In the genomic region with DNA sequence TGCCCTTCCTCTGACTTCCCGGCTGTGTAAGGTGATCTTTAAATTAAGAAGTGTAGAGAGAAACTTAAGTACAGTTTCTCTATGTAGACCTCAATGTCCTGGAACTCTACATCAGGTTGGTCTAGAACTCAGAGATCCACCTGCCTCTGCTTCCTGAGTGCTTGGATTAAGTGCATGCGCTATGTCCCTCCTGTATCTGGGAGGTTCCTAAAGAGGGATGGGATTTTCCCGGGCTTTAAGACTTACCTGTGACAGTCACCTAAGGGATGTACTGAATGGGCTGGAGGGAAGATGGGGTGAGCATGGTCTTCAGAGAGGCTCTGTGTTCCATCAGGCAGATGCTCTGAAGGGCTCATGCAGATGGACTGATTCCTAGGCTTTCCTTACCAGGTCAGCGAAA, we compare ENCODE assay signal across 8 mouse cellular contexts. TPM values are rescaled to one million over a fixed set of nuclear protein-coding genes. Genes with fewer than 3 reads are reported as not detected.
DNase-seq lines count a peak whose midpoint lies in the region; ATAC-seq and TF ChIP-seq lines count a peak whose summit lies in the region.

No protein-coding gene starts in this region.

- WGBS in heart, embryonic 10.5 days = 39% methylated on average over 4 of the region's 4 CpGs
- WGBS in forebrain, postnatal 0 days = 34% methylated on average over 4 of the region's 4 CpGs
- 26% methylated on average over 4 of the region's 4 CpGs for WGBS in liver, postnatal 0 days (ENCODE audit: insufficient replicate concordance)

- DNase-seq in heart, embryonic 10.5 days (ENCODE audit: low spot score) = no peak
- no peak for DNase-seq in heart, postnatal 25 days (ENCODE audit: low spot score)
- no peak for DNase-seq in forebrain, postnatal 0 days
- DNase-seq in liver, postnatal 0 days = no peak
- DNase-seq in frontal cortex, postnatal 14 days (ENCODE audit: low spot score in 2 of 2) = no peak
- no peak for DNase-seq in right cerebral cortex, adult 18-20 months
- no peak for DNase-seq in Muller cell, postnatal 12 days (ENCODE audit: inconsistent ontology term)

- H3K36me3 ChIP-seq in heart, embryonic 10.5 days = peaks cover 43% of the 10 kb centered on the region
- H3K36me3 ChIP-seq in E14TG2a.4 (ENCODE audit: insufficient read depth, low read length) = peaks cover 56% of the 10 kb centered on the region
- H3K36me3 ChIP-seq in forebrain, postnatal 0 days (ENCODE audit: insufficient read depth) = peaks cover 26% of the 10 kb centered on the region
- peaks cover 37% of the 10 kb centered on the region for H3K36me3 ChIP-seq in liver, postnatal 0 days (replicated peaks; ENCODE audit: insufficient read depth, low read length)

- TF ChIP-seq EP300 in liver, postnatal 0 days (IDR thresholded peaks at IDR 0.05; ENCODE audit: low read depth) = no peak

- H3K9me3 ChIP-seq in heart, embryonic 10.5 days = no peaks in the 10 kb centered on the region
- H3K9me3 ChIP-seq in E14TG2a.4 (ENCODE audit: low read length) = no peaks in the 10 kb centered on the region
- H3K9me3 ChIP-seq in forebrain, postnatal 0 days (ENCODE audit: low read length) = no peaks in the 10 kb centered on the region
- no peaks in the 10 kb centered on the region for H3K9me3 ChIP-seq in liver, postnatal 0 days (ENCODE audit: low read length)

- peak overlapping the region; percentile 91 for H3K9ac ChIP-seq in forebrain, postnatal 0 days
- H3K9ac ChIP-seq in liver, postnatal 0 days (replicated peaks) = peak overlapping the region; percentile 96

- peak overlapping the region; percentile 98 for H3K27ac ChIP-seq in heart, embryonic 10.5 days
- H3K27ac ChIP-seq in forebrain, postnatal 0 days (ENCODE audit: low read depth, low read length) = no peak overlapping the region
- peak overlapping the region; percentile 93 for H3K27ac ChIP-seq in liver, postnatal 0 days (ENCODE audit: low read depth)

- no peak for ATAC-seq in forebrain, postnatal 0 days
- ATAC-seq in liver, postnatal 0 days = no peak

- peaks cover 9% of the 10 kb centered on the region; the same call in 1 of the 2 replicates for H3K27me3 ChIP-seq in heart, embryonic 10.5 days (ENCODE audit: insufficient read depth, poor library complexity, severe bottlenecking)
- H3K27me3 ChIP-seq in E14TG2a.4 (ENCODE audit: insufficient read depth, low read length) = no peaks in the 10 kb centered on the region
- H3K27me3 ChIP-seq in forebrain, postnatal 0 days (ENCODE audit: insufficient read depth, low read length) = no peaks in the 10 kb centered on the region
- no peaks in the 10 kb centered on the region for H3K27me3 ChIP-seq in liver, postnatal 0 days (ENCODE audit: insufficient read depth, low read length)

- H3K4me3 ChIP-seq in heart, embryonic 10.5 days = peak overlapping the region; percentile 91
- peak overlapping the region; percentile 91 for H3K4me3 ChIP-seq in E14TG2a.4 (replicated peaks; ENCODE audit: low read length)
- H3K4me3 ChIP-seq in forebrain, postnatal 0 days (ENCODE audit: low read depth, low read length) = peak overlapping the region; percentile 93
- peak overlapping the region; percentile 95 for H3K4me3 ChIP-seq in liver, postnatal 0 days (ENCODE audit: low read depth, low read length)

- TF ChIP-seq CTCF in E14TG2a.4 (conservative IDR thresholded peaks at IDR 0.05; ENCODE audit: low read length) = no peak
- no peak for TF ChIP-seq CTCF in forebrain, postnatal 0 days (IDR thresholded peaks at IDR 0.05; ENCODE audit: low read depth)
- no peak for TF ChIP-seq CTCF in liver, postnatal 0 days (IDR thresholded peaks at IDR 0.05; ENCODE audit: low read depth)

- H3K4me1 ChIP-seq in heart, embryonic 10.5 days = peaks cover 15% of the 10 kb centered on the region
- H3K4me1 ChIP-seq in E14TG2a.4 (replicated peaks; ENCODE audit: low read depth, low read length) = peaks cover 47% of the 10 kb centered on the region
- H3K4me1 ChIP-seq in forebrain, postnatal 0 days (ENCODE audit: insufficient read depth) = 0 out of 2 replicates have a peak, but pooled peaks cover 4% of the 10 kb centered on the region
- H3K4me1 ChIP-seq in liver, postnatal 0 days (ENCODE audit: insufficient read depth) = peaks cover 29% of the 10 kb centered on the region

- intact Hi-C loops in heart, postnatal 25 days (cut with DNase I) = loop anchor here (2.0 to 10.0 kb wide), 5 partner anchors 13 to 1099 kb away; partner anchors contain the start of genes Hspbp1, Mboat7 and Tsen34

- peak overlapping the region; percentile 73 for H3K4me2 ChIP-seq in forebrain, postnatal 0 days (ENCODE audit: low read depth)
- peak overlapping the region; percentile 88 for H3K4me2 ChIP-seq in liver, postnatal 0 days (ENCODE audit: low read depth, low read length)

RNA-seq across cellular contexts. Expression of gene Rpl28, which starts 1.0 kb away (rescaled TPM):
- polyA plus RNA-seq in heart, embryonic 10.5 days (2016; fragmentation: Nextera tagmentation; extraction: Ambion mirVana) = 314 and 329 TPM in 2 replicates
- total RNA-seq in heart, postnatal 25 days (2021) = 100 to 1,000 TPM; 489 to 533 TPM
- 161 and 191 TPM in 2 replicates for total RNA-seq in forebrain, postnatal 0 days (2014; rRNA removed)
- 313 and 332 TPM in 2 replicates for polyA plus RNA-seq in forebrain, postnatal 0 days (2015; fragmentation: Nextera tagmentation; extraction: Ambion mirVana)
- polyA plus RNA-seq in liver, postnatal 0 days (2015; fragmentation: Nextera tagmentation; extraction: Ambion mirVana) = 280 and 288 TPM in 2 replicates

RNA-seq across cellular contexts. Expression of gene Tmem238, which starts 4.2 kb away (rescaled TPM):
- 4.7 and 6.3 TPM in 2 replicates for polyA plus RNA-seq in heart, embryonic 10.5 days (2016; fragmentation: Nextera tagmentation; extraction: Ambion mirVana)
- 1 to 10 TPM; 3.5 to 4.3 TPM for total RNA-seq in heart, postnatal 25 days (2021)
- 7.3 and 10.1 TPM in 2 replicates for total RNA-seq in forebrain, postnatal 0 days (2014; rRNA removed)
- 13.3 and 15.0 TPM in 2 replicates for polyA plus RNA-seq in forebrain, postnatal 0 days (2015; fragmentation: Nextera tagmentation; extraction: Ambion mirVana)
- polyA plus RNA-seq in liver, postnatal 0 days (2015; fragmentation: Nextera tagmentation; extraction: Ambion mirVana) = 23.6 and 24.2 TPM in 2 replicates

RNA-seq across cellular contexts. Expression of gene Tmem190, which starts 10.9 kb away (rescaled TPM):
- polyA plus RNA-seq in heart, embryonic 10.5 days (2016; fragmentation: Nextera tagmentation; extraction: Ambion mirVana) = 0.34 TPM in 1 of 2 replicates, not detected in the other
- not detected for total RNA-seq in heart, postnatal 25 days (2021)
- total RNA-seq in forebrain, postnatal 0 days (2014; rRNA removed) = not detected in 2 replicates
- not detected in 2 replicates for polyA plus RNA-seq in forebrain, postnatal 0 days (2015; fragmentation: Nextera tagmentation; extraction: Ambion mirVana)
- 0.34 TPM in 1 of 2 replicates, not detected in the other for polyA plus RNA-seq in liver, postnatal 0 days (2015; fragmentation: Nextera tagmentation; extraction: Ambion mirVana)

RNA-seq across cellular contexts. Expression of gene Il11, which starts 11.0 kb away (rescaled TPM):
- 0.15 and 0.20 TPM in 2 replicates for polyA plus RNA-seq in heart, embryonic 10.5 days (2016; fragmentation: Nextera tagmentation; extraction: Ambion mirVana)
- under 1 TPM in 1 of 2 experiments, not detected in 1; 0.26 TPM for total RNA-seq in heart, postnatal 25 days (2021)
- total RNA-seq in forebrain, postnatal 0 days (2014; rRNA removed) = 1.2 and 2.6 TPM in 2 replicates
- polyA plus RNA-seq in forebrain, postnatal 0 days (2015; fragmentation: Nextera tagmentation; extraction: Ambion mirVana) = 1.2 and 2.1 TPM in 2 replicates
- polyA plus RNA-seq in liver, postnatal 0 days (2015; fragmentation: Nextera tagmentation; extraction: Ambion mirVana) = 0.07 TPM in 1 of 2 replicates, not detected in the other

RNA-seq across cellular contexts. Expression of gene Ube2s, which starts 18.7 kb away (rescaled TPM):
- 337 and 447 TPM in 2 replicates for polyA plus RNA-seq in heart, embryonic 10.5 days (2016; fragmentation: Nextera tagmentation; extraction: Ambion mirVana)
- 10 to 100 TPM; 84.6 to 93.3 TPM for total RNA-seq in heart, postnatal 25 days (2021)
- total RNA-seq in forebrain, postnatal 0 days (2014; rRNA removed) = 300 and 347 TPM in 2 replicates
- 232 and 259 TPM in 2 replicates for polyA plus RNA-seq in forebrain, postnatal 0 days (2015; fragmentation: Nextera tagmentation; extraction: Ambion mirVana)
- 135 and 139 TPM in 2 replicates for polyA plus RNA-seq in liver, postnatal 0 days (2015; fragmentation: Nextera tagmentation; extraction: Ambion mirVana)
